Mouse (Mus musculus) testis, adult 10 weeks (tissue): ENCODE data around the gene Gnb1l. TPM values are rescaled to one million over a fixed set of nuclear protein-coding genes. Genes with fewer than 3 reads are reported as not detected.

Source experiments
- polyA plus RNA-seq: library from polyadenylated mRNA; stranded (reverse); fragments of 350-450 nt; fragmentation: Illumina TruSeq; extraction: RNeasy Lipid Tissue Mini Kit (QIAGEN cat#74804); gene quantifications from one replicate; pipeline ENCODE4 v1.2.3, GENCODE M21; 2014; ENCODE audit warnings: low read depth, low replicate concordance

Gnb1l gene
- 15.6 TPM for polyA plus RNA-seq

GRCm38 (mm10) chr16:18498558-18498990 lies at the start of gene Gnb1l, which contains the start of gene Rtl10:
Gene Gnb1l (plus strand): TSS chr16:18498713.
Gene Rtl10 (plus strand): TSS chr16:18498901.

GRCm38 (mm10) chr16:18589804-18590790 lies 91.6 kb downstream of the Gnb1l start, which contains the start of gene Tbx1:
Gene Tbx1 (minus strand): TSS chr16:18590671.

Other genes starting within 250 kb of the Gnb1l start
- gene Ranbp1, start 250.0 kb upstream of the Gnb1l start, polyA plus RNA-seq: 116 TPM
- gene Gm49776, start 240.4 kb upstream of the Gnb1l start, polyA plus RNA-seq: not detected
- 27.5 TPM for gene Dgcr8, start 209.5 kb upstream of the Gnb1l start, polyA plus RNA-seq
- gene Tango2, start 150.6 kb upstream of the Gnb1l start, polyA plus RNA-seq: 3.0 TPM
- 0.08 TPM for gene Arvcf, start 150.5 kb upstream of the Gnb1l start, polyA plus RNA-seq
- 0.42 TPM for gene Txnrd2, start 72.3 kb upstream of the Gnb1l start, polyA plus RNA-seq
- 2.1 TPM for gene Comt, start 71.9 kb upstream of the Gnb1l start, polyA plus RNA-seq
- not detected for gene Rtl10, start 188 bp downstream of the Gnb1l start, polyA plus RNA-seq
- 1.8 TPM for gene Tbx1, start 92.0 kb downstream of the Gnb1l start, polyA plus RNA-seq
- 1.3 TPM for gene Gp1bb, start 123.7 kb downstream of the Gnb1l start, polyA plus RNA-seq
- 1.8 TPM for gene Gm49601, start 127.7 kb downstream of the Gnb1l start, polyA plus RNA-seq
- 3.5 TPM for gene Sept5, start 131.2 kb downstream of the Gnb1l start, polyA plus RNA-seq